Mouse (Mus musculus) left cerebral cortex, adult 11 months (tissue): ENCODE results near the gene Dnaaf5.
A peak's percentile ranks its signal among the peaks of the same experiment; 100 is the strongest.

Experiments used
- DNase-seq: peaks from one replicate; pipeline ENCODE4 v3.0.0; 2022; ENCODE audit warnings: low spot score

Dnaaf5 gene

GRCm38 (mm10) chr5:139149681-139150602, at the start of gene Dnaaf5, which contains the start of gene Prkar1b:
Gene Dnaaf5, plus strand, starts transcription at chr5:139150223.
Gene Prkar1b, minus strand, starts transcription at chr5:139150001.
- DNase-seq: peak; percentile 93

- DNase-seq: no peak
These were observed 48.2 kb upstream of the Dnaaf5 start for GRCm38 (mm10) chr5:139101783-139102182.

GRCm38 (mm10) chr5:139107815-139108214, 42.2 kb upstream of the Dnaaf5 start:
- no peak for DNase-seq

- no peak for DNase-seq
These were observed 39.7 kb upstream of the Dnaaf5 start for GRCm38 (mm10) chr5:139110140-139110855.

- no peak for DNase-seq
These were observed 38.0 kb upstream of the Dnaaf5 start for GRCm38 (mm10) chr5:139111991-139112390.

GRCm38 (mm10) chr5:139112418-139112817, 37.6 kb upstream of the Dnaaf5 start:
- DNase-seq: no peak

GRCm38 (mm10) chr5:139114876-139115275, 35.1 kb upstream of the Dnaaf5 start:
- no peak for DNase-seq

- DNase-seq: no peak
These were observed 34.5 kb upstream of the Dnaaf5 start for GRCm38 (mm10) chr5:139115507-139115906.

- DNase-seq: no peak
These were observed 31.7 kb upstream of the Dnaaf5 start for GRCm38 (mm10) chr5:139118139-139118960.

- no peak for DNase-seq
These were observed 31.1 kb upstream of the Dnaaf5 start for GRCm38 (mm10) chr5:139118961-139119276.

GRCm38 (mm10) chr5:139125717-139126116, 24.3 kb upstream of the Dnaaf5 start:
- no peak for DNase-seq

- no peak for DNase-seq
These were observed 21.5 kb upstream of the Dnaaf5 start for GRCm38 (mm10) chr5:139128476-139129065.

GRCm38 (mm10) chr5:139129078-139129477, 20.9 kb upstream of the Dnaaf5 start:
- no peak for DNase-seq

- DNase-seq: no peak
These were observed 20.4 kb upstream of the Dnaaf5 start for GRCm38 (mm10) chr5:139129572-139130151.

GRCm38 (mm10) chr5:139130351-139130750, 19.7 kb upstream of the Dnaaf5 start:
- DNase-seq: no peak

GRCm38 (mm10) chr5:139134501-139134900, 15.5 kb upstream of the Dnaaf5 start:
- no peak for DNase-seq

- DNase-seq: no peak
These were observed 13.7 kb upstream of the Dnaaf5 start for GRCm38 (mm10) chr5:139136341-139136740.

GRCm38 (mm10) chr5:139137176-139137575, 12.8 kb upstream of the Dnaaf5 start:
- DNase-seq: no peak

- peak; percentile 61 for DNase-seq
These were observed 11.6 kb upstream of the Dnaaf5 start for GRCm38 (mm10) chr5:139138261-139138925.

- DNase-seq: no peak
These were observed 11.0 kb upstream of the Dnaaf5 start for GRCm38 (mm10) chr5:139138926-139139472.

- DNase-seq: no peak
These were observed 9.4 kb upstream of the Dnaaf5 start for GRCm38 (mm10) chr5:139140589-139140988.
